Mouse (Mus musculus): Measurements from ENCODE around the gene Tgtp1. TPM values are rescaled to one million over a fixed set of nuclear protein-coding genes. Genes with fewer than 3 reads are reported as not detected.
"Not testable (repeated sequence)": the region's sequence is repeated elsewhere in the genome, so short reads cannot be mapped to it uniquely, and the experiment has no call there.

Tgtp1 gene
- 0.04 TPM for polyA plus RNA-seq (2012; fragmentation: generic; extraction: Trizol)

DNA sequence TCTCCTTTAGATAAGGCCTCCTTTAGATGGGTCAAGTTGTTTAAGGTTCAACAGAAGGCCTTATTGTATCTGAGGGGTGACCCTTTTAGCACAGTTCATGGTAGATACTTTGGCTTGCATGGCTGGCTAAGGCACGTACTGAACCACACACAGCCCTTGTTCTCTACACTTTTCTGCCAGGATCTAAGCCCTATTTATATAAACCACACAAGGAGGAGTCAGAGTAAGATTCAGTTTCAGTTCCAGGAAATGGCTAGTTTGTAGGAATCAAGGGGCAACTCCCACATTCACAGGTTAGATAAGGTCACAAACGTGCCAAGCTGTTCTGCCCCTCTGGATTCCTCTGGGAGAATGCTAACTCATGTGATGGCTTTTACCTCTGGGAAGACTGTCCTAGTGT lies at the start of gene Tgtp1:
Gene Tgtp1 (minus strand): TSS at position 155 of the 400 bp plus-strand sequence.
- H3ac ChIP-seq (ENCODE audit: control insufficient read depth, insufficient read length); H3K27me3 ChIP-seq (ENCODE audit: control insufficient read depth, insufficient read depth, insufficient read length); H3K4me3 ChIP-seq; H3K79me2 ChIP-seq (ENCODE audit: control insufficient read depth, insufficient read depth); H3K36me3 ChIP-seq (ENCODE audit: control insufficient read depth, insufficient read depth): not testable (repeated sequence)
- peak within 1 kb of the TSS; percentile 44 for H3K4me2 ChIP-seq (ENCODE audit: low read depth)

DNA sequence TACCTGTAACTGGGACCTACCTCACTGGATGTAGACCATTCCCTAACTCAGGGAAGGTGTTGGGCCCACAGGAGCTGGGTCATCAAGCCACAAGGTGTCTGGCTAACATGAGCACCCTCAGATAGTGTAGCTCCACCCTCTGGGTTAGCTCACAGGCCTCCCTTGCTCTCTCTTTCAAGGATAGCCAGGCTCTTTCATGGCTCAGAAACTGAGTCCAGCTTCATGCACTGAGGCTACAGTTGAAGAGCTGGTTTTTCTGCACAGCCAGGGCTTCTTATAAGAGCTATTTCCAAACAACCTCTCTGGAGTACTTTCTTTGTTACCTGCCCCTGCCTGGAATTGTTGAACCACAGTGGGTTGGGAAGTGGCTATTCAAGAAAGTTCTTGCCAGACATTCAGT lies 18.1 kb upstream of the Tgtp1 start:
- H3K79me2 ChIP-seq (ENCODE audit: control insufficient read depth, insufficient read depth); H3K4me2 ChIP-seq (ENCODE audit: low read depth): not testable (repeated sequence)

DNA sequence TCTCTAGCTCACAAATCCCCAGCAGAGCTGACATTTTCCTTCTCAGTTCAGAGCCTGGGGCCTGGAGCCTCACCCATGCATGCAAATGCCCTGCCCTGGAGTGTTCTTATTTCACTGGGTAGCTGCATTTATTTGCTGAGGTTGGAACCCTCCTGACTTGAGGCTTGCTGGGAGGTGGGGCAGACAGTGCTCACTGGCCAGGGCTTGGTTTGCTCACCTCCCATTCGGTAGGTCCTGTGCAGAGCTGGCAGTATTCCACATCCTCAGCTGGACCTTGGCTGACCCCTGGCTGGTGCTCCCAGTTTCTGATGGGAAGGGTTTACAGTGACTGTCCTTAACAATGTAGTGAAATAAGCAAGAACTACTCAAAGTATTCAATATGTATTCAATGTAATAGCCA lies 12.8 kb upstream of the Tgtp1 start:
- not testable (repeated sequence) for H3K36me3 ChIP-seq (ENCODE audit: control insufficient read depth, insufficient read depth)

More for the DNA sequence above, 18.1 kb upstream of the Tgtp1 start:
- not testable (repeated sequence) for H3ac ChIP-seq (ENCODE audit: control insufficient read depth, insufficient read length); H3K36me3 ChIP-seq (ENCODE audit: control insufficient read depth, insufficient read depth); H3K27me3 ChIP-seq (ENCODE audit: control insufficient read depth, insufficient read depth, insufficient read length); H3K4me3 ChIP-seq

DNA sequence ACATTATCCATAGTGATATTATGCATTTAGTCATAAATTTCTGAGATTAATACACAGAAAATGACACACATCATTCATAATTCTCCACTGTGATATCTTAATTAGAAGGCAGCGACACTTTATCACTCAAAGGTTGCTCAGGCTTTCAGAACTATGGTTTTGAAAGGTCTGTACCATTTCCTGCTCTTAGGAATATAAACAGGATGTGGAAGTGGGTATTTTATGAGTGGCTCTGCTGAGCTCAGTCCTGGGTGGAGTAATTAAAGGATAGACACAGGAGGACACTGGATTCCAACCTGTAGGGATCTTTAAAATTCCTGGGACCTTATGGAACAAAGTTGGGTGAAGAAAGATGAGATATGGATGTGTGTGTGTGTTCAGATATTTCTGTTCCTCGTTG lies 12.3 kb upstream of the Tgtp1 start:
- H3K79me2 ChIP-seq (ENCODE audit: control insufficient read depth, insufficient read depth); H3K36me3 ChIP-seq (ENCODE audit: control insufficient read depth, insufficient read depth); H3ac ChIP-seq (ENCODE audit: control insufficient read depth, insufficient read length); H3K27me3 ChIP-seq (ENCODE audit: control insufficient read depth, insufficient read depth, insufficient read length); H3K4me3 ChIP-seq: not testable (repeated sequence)
- peak overlapping the region; percentile 24 for H3K4me2 ChIP-seq (ENCODE audit: low read depth)

More for the DNA sequence above, 12.8 kb upstream of the Tgtp1 start:
- not testable (repeated sequence) for H3ac ChIP-seq (ENCODE audit: control insufficient read depth, insufficient read length); H3K27me3 ChIP-seq (ENCODE audit: control insufficient read depth, insufficient read depth, insufficient read length); H3K79me2 ChIP-seq (ENCODE audit: control insufficient read depth, insufficient read depth); H3K4me3 ChIP-seq
- H3K4me2 ChIP-seq (ENCODE audit: low read depth), result peak overlapping the region; percentile 24

DNA sequence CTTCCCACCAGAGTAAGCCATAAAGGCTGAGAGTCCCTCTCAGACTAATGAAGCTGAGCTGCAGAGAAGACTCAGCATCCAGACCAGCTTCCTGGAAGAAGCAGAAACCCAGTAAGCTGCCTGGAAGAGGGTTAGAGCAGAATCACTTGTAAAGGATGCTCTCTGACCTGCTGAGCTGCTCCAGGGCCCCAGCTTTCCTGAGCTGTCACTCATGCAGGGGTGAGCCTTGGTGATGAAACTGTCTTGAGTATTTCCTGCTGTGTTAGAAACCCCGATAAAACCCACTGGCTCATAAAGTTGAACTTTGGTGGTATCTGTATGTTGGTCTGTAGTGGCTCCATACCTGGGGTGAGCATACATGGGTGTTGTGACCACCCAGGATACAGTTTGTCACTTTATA lies 6.4 kb upstream of the Tgtp1 start:
- not testable (repeated sequence) for H3ac ChIP-seq (ENCODE audit: control insufficient read depth, insufficient read length); H3K36me3 ChIP-seq (ENCODE audit: control insufficient read depth, insufficient read depth); H3K4me3 ChIP-seq; H3K27me3 ChIP-seq (ENCODE audit: control insufficient read depth, insufficient read depth, insufficient read length); H3K79me2 ChIP-seq (ENCODE audit: control insufficient read depth, insufficient read depth); H3K4me2 ChIP-seq (ENCODE audit: low read depth)

DNA sequence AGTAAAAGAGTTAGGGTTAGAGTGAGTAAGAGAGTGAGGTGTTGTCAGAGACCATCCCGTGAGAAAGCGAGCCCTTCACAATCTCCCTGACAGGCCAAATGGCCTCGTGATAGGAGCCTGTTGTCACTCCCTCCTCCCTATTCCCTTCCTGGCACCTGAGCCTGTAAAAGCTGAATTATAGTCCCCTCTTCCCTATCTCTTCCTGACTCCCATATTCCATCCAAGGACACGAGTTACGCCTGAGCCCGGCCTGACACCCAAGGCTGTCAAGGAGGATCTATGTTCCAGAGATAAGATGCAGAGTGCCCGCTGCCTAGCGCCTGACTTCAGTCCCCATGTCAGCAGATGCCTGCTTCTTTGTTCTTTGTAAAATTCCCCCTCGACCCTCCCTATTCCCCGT lies 676 bp downstream of the Tgtp1 start:
- not testable (repeated sequence) for H3K4me3 ChIP-seq; H3K27me3 ChIP-seq (ENCODE audit: control insufficient read depth, insufficient read depth, insufficient read length); H3K4me2 ChIP-seq (ENCODE audit: low read depth); H3K79me2 ChIP-seq (ENCODE audit: control insufficient read depth, insufficient read depth); H3K36me3 ChIP-seq (ENCODE audit: control insufficient read depth, insufficient read depth); H3ac ChIP-seq (ENCODE audit: control insufficient read depth, insufficient read length)

DNA sequence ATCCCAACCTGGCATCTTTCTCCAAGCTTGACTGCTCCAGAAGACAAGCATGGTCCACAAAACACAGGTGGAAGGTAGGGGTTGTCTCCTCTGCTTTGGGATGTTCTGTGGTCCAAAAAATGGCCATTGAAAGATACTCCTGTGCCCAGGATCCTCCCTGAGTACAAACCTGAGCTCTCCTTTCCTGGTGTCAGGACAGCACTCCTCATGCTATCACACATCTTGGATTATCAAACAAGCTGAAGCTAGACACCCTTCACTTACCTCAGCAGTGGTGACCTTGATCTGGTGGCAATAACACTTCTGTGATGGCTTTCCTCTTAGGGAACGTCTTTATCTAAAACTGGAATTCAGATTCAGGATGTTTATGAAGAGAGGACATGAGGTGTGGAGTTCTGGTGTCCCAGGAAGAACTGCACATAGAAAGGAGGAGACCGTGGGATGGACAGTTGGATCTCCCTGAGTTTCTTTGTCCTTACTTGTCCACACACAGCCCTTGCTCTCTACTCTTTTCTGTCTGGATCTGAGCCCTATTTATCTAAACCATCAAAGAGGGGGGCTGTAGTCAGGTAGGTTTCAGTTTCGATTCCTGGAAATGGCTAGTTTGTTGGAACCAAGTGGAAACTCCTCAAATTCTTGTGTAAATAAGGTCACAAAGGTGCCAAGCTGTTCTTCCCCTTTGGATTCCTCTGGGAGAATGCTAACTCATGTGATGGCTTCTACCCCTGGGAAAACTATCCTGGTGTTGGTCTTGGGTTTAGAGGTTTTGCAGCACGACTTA lies 2.0 kb downstream of the Tgtp1 start, which contains the start of gene Gm12185:
Gene Gm12185 (minus strand): TSS at position 487 of the 781 bp plus-strand sequence.
- H3K79me2 ChIP-seq (ENCODE audit: control insufficient read depth, insufficient read depth); H3K27me3 ChIP-seq (ENCODE audit: control insufficient read depth, insufficient read depth, insufficient read length); H3K36me3 ChIP-seq (ENCODE audit: control insufficient read depth, insufficient read depth); H3ac ChIP-seq (ENCODE audit: control insufficient read depth, insufficient read length); H3K4me3 ChIP-seq: not testable (repeated sequence)
- H3K4me2 ChIP-seq (ENCODE audit: low read depth), result peak within 1 kb of the TSS; percentile 34

DNA sequence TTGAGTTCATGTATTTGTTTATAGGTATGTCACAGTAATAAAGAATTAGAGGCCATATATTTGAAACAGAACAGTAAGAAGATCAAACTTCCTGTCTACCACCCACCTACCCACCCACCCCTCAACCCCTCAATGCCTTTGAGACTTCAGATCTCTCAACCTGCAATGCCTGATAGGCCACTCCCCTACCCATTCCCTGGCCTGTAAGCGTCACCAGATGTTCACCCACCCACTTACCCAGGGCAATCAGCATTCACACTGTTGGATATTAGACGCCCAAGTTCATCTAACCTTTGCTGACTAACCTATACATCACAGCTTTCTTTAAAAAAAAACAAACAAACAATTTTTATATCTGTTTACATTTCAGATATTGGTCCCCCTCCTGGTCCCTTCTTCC lies 4.0 kb downstream of the Tgtp1 start:
- not testable (repeated sequence) for H3K27me3 ChIP-seq (ENCODE audit: control insufficient read depth, insufficient read depth, insufficient read length); H3K36me3 ChIP-seq (ENCODE audit: control insufficient read depth, insufficient read depth); H3ac ChIP-seq (ENCODE audit: control insufficient read depth, insufficient read length); H3K79me2 ChIP-seq (ENCODE audit: control insufficient read depth, insufficient read depth); H3K4me2 ChIP-seq (ENCODE audit: low read depth); H3K4me3 ChIP-seq

DNA sequence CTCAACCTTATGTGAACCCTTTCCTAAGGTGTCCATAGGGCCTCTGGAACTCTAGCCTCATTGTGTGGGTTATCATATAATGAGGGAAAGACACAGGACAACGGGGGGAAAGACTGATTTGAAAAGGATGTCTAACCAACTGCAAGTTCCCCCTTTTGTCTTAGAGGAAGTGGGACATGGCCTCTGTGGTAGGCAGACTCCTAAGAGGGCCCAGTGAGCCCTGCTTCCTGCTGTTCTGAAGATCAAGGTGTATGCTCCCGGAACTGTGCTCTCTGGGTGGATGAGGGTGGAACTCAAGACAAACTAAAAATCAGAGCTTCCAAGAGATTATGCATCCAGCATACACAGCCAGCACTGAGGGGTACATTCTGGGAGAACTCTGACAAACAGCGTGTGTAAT lies 5.8 kb downstream of the Tgtp1 start:
- not testable (repeated sequence) for H3K4me3 ChIP-seq; H3ac ChIP-seq (ENCODE audit: control insufficient read depth, insufficient read length); H3K4me2 ChIP-seq (ENCODE audit: low read depth); H3K27me3 ChIP-seq (ENCODE audit: control insufficient read depth, insufficient read depth, insufficient read length); H3K36me3 ChIP-seq (ENCODE audit: control insufficient read depth, insufficient read depth); H3K79me2 ChIP-seq (ENCODE audit: control insufficient read depth, insufficient read depth)

DNA sequence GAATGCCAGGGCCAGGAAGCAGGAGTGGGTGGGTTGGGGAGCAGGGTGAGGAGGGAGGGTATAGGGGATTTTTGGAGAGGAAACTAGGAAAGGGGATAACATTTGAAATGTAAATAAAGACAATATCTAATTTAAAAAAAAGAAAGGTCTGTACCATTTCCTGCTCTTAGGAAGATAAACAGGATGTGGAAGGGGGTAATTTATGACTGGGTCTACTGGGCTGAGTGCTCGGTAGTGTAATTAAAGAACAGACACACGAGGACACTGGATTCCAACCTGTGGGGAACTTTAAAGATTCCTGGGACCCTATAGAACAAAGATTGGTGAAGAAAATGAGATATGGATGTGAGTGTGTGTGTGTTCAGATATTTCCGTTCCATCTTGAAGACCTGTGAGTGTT lies 11.1 kb downstream of the Tgtp1 start:
- H3ac ChIP-seq (ENCODE audit: control insufficient read depth, insufficient read length); H3K79me2 ChIP-seq (ENCODE audit: control insufficient read depth, insufficient read depth); H3K4me2 ChIP-seq (ENCODE audit: low read depth); H3K27me3 ChIP-seq (ENCODE audit: control insufficient read depth, insufficient read depth, insufficient read length); H3K36me3 ChIP-seq (ENCODE audit: control insufficient read depth, insufficient read depth); H3K4me3 ChIP-seq: not testable (repeated sequence)

DNA sequence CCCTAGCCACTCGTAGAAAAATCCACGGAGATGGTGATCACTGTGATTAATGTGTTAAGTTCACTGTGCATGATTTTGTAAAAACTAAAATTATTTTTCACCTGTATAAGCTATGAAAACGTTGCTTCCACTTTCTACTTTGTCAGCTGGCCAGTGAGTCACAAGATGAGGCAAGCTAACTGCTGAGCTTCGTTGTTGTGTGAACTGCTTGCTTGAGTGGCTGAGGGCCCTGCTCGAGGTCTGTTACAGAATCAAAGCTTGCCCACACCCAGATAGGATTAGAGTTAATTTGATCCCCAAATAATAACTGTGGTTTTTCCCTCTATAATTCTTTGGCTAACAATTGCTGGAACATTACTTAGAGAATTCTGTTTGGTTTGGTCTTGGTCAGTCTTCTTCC lies 13.9 kb downstream of the Tgtp1 start:
- H3K4me3 ChIP-seq; H3K27me3 ChIP-seq (ENCODE audit: control insufficient read depth, insufficient read depth, insufficient read length); H3K79me2 ChIP-seq (ENCODE audit: control insufficient read depth, insufficient read depth); H3ac ChIP-seq (ENCODE audit: control insufficient read depth, insufficient read length); H3K36me3 ChIP-seq (ENCODE audit: control insufficient read depth, insufficient read depth); H3K4me2 ChIP-seq (ENCODE audit: low read depth): not testable (repeated sequence)

DNA sequence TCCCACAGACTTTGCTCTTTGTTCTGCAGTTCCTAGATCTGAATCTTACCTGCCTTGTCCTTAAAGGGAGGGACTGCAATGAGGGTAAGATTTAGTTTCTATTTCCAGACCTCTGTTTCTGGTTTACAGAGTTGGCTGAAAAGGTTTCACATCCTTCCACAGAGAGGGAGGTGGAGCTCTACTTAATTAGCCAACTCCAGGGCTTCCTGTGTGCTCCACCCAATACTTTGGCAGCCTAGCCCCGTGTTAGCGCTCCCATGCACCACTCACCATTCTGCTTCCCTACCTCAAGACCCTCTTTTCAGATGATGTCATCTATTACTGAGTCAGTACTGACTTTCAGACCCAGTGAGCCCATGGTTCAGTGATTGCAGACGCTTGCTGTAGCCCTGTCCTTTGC lies 14.7 kb downstream of the Tgtp1 start, which contains the start of gene 9930111J21Rik1:
Gene 9930111J21Rik1 (minus strand): TSS at position 148 of the 400 bp plus-strand sequence.
- not testable (repeated sequence) for H3K4me3 ChIP-seq

DNA sequence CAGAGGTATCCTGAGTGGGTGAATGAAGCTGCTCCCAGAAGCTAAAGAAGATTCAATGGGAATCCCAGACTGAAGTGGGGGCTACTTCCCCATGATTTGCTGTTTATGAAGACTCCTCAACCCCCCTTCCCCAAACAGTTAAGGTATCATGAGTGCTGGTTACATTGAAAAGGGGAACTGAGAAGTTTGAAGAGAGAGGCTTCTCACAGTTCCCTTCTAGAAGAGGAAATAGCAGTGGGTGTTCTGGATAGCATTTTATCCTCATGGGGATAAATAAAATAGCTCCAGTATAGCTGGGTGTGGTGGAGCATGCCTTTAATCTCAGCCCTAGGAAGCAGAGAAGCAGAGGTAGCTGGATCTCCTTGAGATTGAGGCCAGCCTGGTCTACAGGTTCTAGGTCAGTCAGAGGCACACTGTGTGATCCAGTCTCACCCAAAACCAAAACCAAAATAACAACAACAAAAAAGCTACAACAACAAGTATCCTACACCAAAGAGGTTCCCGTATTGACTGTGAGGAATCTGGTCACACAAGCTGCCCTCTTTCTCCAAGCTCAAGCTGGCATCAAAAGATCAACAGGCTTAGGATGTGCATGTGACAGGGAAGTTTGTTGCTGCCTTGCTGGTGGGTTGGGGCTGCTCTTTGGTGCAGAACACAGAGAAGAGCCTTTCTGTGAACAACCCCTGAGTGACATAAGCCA lies 15.6 kb downstream of the Tgtp1 start, which contains the start of gene Olfr56:
Gene Olfr56 (plus strand): TSS at position 650 of the 700 bp plus-strand sequence.
- not testable (repeated sequence) for H3K27me3 ChIP-seq (ENCODE audit: control insufficient read depth, insufficient read depth, insufficient read length); H3K4me3 ChIP-seq; H3K36me3 ChIP-seq (ENCODE audit: control insufficient read depth, insufficient read depth); H3ac ChIP-seq (ENCODE audit: control insufficient read depth, insufficient read length); H3K79me2 ChIP-seq (ENCODE audit: control insufficient read depth, insufficient read depth); H3K4me2 ChIP-seq (ENCODE audit: low read depth)

More for the DNA sequence above, 14.7 kb downstream of the Tgtp1 start, which contains the start of gene 9930111J21Rik1:
- not testable (repeated sequence) for H3K36me3 ChIP-seq (ENCODE audit: control insufficient read depth, insufficient read depth); H3ac ChIP-seq (ENCODE audit: control insufficient read depth, insufficient read length); H3K4me2 ChIP-seq (ENCODE audit: low read depth); H3K27me3 ChIP-seq (ENCODE audit: control insufficient read depth, insufficient read depth, insufficient read length); H3K79me2 ChIP-seq (ENCODE audit: control insufficient read depth, insufficient read depth)
